Mouse (Mus musculus): Measurements from ENCODE around the gene Klf3.

Klf3 gene

GRCm38 (mm10) chr5:64839016-64839599 lies 35.9 kb downstream of the Klf3 start:
- DNase-seq, result no peak

DNA sequence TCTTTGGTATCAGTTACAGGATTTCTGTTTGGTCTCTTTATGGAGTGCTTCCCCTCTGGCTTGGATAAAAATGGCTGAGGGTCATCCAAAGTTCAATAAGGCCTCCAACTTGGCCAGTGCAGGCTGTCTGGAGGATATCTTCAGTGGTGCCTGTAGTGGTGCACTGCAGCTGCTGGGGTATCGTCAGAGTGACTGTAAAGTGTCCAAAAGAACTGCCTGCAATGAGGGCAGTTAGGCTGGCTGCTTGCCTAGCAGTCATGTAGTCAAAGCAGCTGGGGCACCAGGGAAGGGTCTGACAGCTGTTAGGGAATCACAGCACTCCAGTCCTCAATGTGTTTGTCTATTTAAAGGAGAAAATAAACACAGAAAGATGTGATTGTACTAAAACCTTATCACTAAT lies 36.9 kb downstream of the Klf3 start:
- no peak for DNase-seq

DNA sequence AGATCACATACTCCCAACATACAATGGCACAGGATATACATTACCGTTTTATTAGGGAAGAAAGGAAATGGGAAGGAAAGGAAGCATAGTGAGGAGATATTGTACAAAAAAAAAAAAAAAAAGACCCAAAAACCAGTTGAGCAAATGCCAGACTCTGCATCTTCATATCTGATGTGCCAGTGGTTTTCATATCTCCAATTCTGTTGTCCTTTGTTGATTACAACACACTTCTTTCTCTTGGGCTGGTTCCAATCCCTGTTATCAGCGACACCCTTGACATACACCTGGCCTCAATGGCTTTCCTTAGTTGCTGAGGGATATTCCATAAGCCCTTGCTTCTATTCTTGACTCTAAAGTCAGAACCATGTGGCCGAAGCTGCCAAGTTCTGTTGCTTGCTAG lies 41.4 kb downstream of the Klf3 start:
- DNase-seq, result no peak

DNA sequence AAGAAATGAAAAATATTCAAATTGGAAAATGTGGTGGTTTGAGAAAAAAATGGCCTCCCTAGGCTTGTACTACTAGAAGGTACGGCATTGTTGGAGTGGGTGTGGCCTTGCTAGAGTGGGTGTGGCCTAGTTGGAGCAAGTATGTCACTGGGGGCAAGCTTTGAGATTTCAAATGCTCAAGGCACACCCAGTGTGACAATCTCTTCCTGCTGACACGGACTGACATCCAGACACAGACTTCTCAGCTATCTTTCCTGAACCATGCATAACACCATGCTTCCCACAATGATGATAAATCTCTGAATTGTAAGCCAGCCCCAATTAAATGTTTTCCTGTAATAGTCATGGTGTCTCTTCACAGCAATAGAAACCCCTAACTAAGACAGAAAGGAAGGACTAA lies 44.1 kb downstream of the Klf3 start:
- no peak for DNase-seq

GRCm38 (mm10) chr5:64849892-64850291 lies 46.7 kb downstream of the Klf3 start:
- DNase-seq, result no peak

- DNase-seq, result peak; percentile 60
Measured at GRCm38 (mm10) chr5:64852656-64853398, 49.6 kb downstream of the Klf3 start.

DNA sequence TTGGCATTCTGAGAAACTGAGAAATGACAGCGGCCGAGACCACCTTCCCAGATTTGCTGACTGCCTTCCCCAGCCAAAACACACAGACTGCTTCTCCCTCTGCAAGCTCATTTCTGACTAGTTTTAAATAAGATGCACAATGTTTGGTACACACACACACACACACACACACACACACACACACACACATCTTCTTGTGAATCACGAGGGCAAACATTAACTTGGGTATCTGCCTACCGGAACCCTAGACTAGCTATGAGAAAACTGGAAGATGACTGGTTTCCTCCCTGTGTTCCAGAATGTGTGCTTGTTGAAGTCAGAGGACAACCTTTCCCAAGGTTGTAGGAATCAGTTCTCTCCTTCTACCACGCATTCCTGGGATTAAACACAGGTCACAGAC lies 50.2 kb downstream of the Klf3 start:
- DNase-seq, result no peak

GRCm38 (mm10) chr5:64855199-64855598 lies 52.0 kb downstream of the Klf3 start:
- DNase-seq, result no peak

- peak; percentile 67 for DNase-seq
Measured at GRCm38 (mm10) chr5:64860900-64861470, 57.8 kb downstream of the Klf3 start.

GRCm38 (mm10) chr5:64861471-64862199 lies 58.4 kb downstream of the Klf3 start:
- DNase-seq, result peak; percentile 85

GRCm38 (mm10) chr5:64862269-64862668 lies 59.1 kb downstream of the Klf3 start:
- DNase-seq, result no peak

- DNase-seq, result peak; percentile 36
Measured at GRCm38 (mm10) chr5:64864699-64865108, 61.5 kb downstream of the Klf3 start.

DNA sequence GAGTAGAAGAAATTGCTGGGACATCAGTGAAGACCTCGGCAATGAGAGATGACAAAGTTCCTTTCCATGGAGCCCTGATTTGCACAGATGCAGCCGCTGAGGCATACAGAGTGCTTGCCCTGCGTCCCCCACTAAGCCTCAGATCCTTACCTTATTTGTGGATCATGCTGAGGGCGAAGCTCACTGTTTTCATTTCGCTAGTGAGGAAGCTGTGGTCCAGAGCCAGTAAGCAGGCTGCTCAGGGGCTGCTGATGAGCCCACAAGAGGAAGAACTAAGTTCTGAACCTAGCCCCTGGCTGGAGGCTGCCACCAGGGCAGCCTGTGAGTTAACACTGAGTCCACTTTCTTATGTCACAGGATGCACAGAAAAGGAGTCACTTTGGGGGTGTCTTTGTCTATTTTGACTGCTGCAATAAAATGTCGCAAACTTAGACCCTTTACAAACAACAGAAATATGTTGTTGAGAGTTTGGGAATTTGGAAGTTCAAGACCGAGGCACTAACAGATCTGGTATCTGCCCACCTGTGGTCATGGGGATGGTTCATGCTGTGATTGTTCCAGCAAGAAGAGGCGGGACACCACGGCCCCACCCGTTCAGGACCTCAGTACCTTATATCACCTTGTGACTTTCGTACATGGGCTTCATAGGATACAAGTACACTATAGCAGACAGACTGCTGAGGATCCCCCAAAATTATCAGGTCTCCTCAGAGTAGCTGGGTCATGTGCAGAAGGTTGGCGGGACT lies 62.2 kb downstream of the Klf3 start:
- DNase-seq, result no peak

DNA sequence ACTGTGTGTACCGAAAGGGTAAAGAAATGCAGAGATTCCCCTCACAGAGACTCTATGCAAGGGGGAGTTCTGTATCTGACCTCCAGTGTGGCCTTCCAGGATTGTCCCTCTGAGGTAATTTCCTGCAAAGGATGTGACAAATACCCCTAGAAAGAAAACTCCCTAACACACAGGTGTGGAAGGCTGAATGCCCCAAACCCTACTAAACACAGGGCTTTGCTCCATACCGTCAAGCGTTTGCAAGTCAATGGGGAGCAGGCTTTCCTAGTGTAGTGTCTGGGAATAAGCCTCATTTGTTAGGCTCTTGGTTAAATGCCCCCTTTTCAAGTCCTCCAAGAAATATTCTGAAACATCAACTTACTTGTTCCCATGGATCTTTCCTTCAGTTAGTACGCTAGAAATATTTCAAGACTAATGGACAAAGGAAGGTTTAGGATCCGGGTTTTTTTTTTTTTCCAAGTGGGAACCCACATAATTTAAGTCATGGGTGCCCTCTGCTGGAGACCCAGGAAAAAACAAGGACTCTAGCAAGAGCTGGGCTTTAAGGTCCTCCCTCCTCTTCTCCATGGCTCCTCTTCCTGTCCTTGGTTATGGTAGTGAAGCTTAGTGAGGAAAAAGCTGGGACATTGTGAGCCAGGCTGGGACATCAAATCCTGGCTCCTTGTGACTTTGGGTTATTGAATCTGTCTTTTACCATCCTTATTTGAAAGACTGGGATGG lies 63.3 kb downstream of the Klf3 start:
- peak; percentile 85 for DNase-seq

DNA sequence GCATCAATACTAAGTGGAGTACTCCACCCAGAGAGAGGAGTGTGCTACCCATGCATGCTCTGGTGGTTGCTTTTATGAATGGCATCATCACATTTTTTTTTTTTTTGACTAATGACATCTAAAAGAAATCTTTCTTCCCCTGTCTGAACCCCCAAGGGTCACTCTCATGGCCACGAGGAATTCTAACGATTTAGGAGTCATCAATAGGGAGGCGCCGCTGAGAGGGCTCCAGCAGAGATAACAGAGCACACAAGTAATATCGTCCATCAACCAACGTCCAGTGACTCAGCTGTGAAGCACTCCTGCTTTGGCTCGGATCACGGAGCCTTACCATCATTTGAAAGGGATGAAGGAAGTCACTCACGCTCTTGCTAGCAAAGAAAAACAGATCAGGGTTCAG lies 63.9 kb downstream of the Klf3 start:
- DNase-seq, result no peak

- no peak for DNase-seq
Measured at GRCm38 (mm10) chr5:64867551-64867950, 64.4 kb downstream of the Klf3 start.

- DNase-seq, result no peak
Measured at GRCm38 (mm10) chr5:64876086-64876830, 73.1 kb downstream of the Klf3 start.

DNA sequence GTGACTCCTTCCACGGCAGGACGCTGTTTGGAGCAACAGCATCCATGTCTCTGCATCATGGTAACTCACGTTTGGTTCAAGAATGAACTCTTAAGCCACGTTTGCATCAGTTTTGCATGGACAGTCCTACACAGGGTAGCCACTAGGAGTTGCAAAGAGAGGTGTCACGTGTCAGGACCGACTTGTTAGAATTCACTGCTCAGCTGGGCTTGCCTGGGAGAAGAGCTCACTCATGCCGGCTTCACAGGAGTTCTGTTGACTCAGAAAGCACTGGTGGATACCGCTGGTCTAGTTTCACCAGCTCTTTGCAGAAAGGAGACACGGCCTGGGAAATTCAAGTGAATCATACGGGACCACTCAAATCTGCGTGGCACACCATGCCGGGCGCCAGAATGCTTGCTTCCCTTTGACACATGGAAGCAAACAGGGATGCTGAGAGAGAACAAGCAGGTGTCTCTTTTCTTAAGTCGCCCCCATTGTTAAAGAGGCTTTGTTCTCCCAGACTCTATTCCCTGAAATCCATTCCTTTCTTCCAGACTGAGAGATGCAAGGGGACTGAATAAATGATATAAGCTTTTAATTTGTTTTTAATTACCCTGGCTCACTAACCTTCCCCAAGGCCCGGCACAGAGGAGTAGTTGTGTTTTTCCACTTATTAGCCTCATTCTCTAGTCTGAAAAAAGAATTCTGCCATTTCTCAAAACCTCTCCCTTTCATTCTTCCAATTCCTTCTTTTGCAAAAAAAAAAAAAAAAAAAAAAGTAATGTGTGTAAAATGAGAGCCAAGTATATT lies 74.2 kb downstream of the Klf3 start:
- DNase-seq, result no peak

DNA sequence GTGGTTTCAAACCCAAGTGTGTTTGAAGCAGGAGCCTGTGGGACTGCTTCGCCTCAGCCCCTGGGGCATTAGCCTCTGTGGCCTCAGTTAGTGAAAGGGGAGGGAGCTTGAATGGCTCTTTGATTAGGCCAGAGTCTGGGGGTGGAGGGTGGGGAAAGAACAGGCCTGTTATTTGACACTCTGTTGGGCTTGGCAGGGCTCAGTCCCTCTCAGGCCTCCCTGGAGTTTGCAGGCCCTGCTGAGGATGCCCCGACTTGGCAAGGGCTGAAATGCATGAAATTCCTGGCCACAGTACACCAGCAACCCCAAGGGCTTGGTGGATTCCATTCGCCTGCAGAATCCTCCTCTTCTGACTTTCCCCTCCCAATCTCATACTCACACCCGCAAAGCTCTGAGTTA lies 74.8 kb downstream of the Klf3 start:
- DNase-seq, result peak; percentile 45

- no peak for DNase-seq
Measured at GRCm38 (mm10) chr5:64878526-64878925, 75.3 kb downstream of the Klf3 start.

DNA sequence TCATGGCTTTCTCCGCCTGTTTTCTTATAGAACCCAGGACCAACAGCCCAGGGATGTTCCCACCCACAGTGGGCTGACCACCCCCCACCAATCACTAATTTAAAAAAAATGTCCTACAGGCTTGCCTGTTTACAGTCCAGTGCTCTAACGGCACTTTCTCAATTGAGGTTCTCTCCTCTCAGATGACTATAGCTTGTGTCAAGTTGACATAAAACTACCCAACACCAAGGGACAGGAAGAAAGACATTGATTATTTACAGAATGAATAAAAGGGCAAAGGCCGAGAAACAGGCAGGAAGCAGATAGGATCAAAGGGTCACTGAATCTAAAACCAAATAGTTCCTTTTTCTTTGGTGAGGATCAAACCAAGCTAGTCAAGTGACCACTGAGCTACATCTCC lies 76.1 kb downstream of the Klf3 start:
- no peak for DNase-seq
